Mouse (Mus musculus) left cerebral cortex, adult 2 months (tissue): ENCODE measurements around the gene Tifab. TPM values are rescaled to one million over a fixed set of nuclear protein-coding genes. Genes with fewer than 3 reads are reported as not detected.

Experiments used
- DNase-seq, 2 experiments: peaks; one replicate each; pipeline ENCODE4 v3.0.0; 2021 to 2022; ENCODE audit warnings: low spot score in 2 of 2, mixed read lengths in 1 of 2; ENCODE audit errors: extremely low spot score in 1 of 2
- H3K27ac ChIP-seq: fragments of 200-600 bp; 2 replicates; pipeline ENCODE4 v1.8.1; 2022
- H3K4me3 ChIP-seq: fragments of 200-600 bp; 2 replicates; pipeline ENCODE4 v1.8.1; 2022
- CTCF ChIP-seq: fragments of 200-600 bp; IDR thresholded peaks from 2 replicates; pipeline ENCODE4 v1.8.1; 2022; ENCODE audit warnings: antibody characterized with exemption, mild to moderate bottlenecking, moderate library complexity
- intact Hi-C: fragments of 180-260 bp; cut with DNase I; formaldehyde crosslinking; loops from one replicate; pipeline ENCODE4 v1.15.1; 2025
- total RNA-seq, 2 experiments: library from RNA; stranded (reverse); gene quantifications; 2 replicates each; pipeline ENCODE4 v1.2.3; 2021

Gene Tifab
- total RNA-seq, 2 experiments from 2014 or later: 1.7 to 2.0 TPM

DNA sequence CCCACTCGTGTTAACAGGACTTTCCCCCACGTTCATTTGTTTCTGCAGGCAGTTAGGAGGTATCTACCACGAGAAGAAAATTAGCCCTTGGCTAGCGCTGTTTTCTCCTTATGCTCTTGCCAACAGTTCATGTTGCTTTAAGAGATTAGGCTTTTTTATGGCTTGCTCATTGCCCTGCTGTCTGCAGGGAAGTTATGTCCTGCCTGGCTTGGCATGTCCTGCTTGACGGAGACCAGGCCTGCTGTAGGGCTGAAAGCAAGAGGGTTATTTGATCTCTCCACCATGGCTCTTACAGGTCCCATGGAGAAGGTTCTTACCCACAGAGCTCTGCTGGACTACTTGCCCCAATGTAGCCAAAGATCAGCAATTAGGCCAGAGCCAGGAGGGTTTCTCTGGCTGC is 23.6 kb downstream of the Tifab start:
- TF ChIP-seq CTCF: no peak
- DNase-seq: no peak
- Histone ChIP-seq H3K4me3 (no peak overlapping the region), H3K27ac (no peak overlapping the region)
- intact Hi-C loops: no loop called here

- no peak for DNase-seq
- intact Hi-C loops: no loop called here
- TF ChIP-seq CTCF: no peak
- Histone ChIP-seq H3K4me3 (no peak overlapping the region), H3K27ac (no peak overlapping the region)
These were observed 25.8 kb downstream of the Tifab start for GRCm38 (mm10) chr13:56152773-56153460.

DNA sequence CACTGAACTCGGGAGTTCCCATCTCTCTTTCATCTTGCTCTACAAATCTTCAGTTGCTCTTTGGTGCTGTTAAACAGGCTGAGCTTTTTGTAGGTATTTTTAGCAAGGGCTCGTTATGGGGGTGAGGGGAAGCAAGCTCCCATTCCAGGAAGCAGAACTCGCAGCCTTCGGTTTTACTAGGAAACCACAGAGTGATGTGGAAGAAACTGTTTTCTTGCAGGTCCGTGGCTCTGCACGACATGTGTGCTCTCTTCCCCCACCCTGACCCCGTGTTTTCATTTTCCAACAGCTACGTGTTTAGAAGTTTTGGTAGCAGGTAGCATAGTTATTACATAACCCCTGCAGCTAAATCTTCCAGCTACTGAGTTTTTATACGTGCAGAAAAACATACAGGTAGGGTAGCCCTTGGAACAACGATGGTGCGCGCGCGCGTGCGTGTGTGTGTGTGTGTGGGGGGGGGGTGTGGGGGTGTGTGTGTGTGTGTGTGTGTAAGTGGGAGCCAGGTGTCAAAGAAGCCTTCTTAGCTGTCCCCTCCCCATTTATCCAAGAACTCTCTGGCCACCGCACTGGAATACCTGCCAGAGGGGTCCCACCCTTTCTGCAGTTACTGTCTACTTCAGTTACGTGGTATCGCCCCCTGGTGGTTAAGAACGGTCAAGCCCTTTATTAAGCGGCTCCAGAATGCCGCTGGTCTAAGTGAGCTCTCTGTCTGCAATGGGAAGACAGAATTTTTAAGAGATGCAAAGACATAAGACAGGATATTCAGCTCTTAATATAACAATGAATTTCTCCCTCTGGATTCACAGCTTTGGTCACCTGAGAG is 27.1 kb downstream of the Tifab start:
- intact Hi-C loops: no loop called here
- Histone ChIP-seq H3K4me3 (peak overlapping the region; percentile 30), H3K27ac (no peak overlapping the region)
- DNase-seq: peak; percentile 40 to 52
- peak; percentile 79 for TF ChIP-seq CTCF

GRCm38 (mm10) chr13:56145523-56145922 is 33.2 kb downstream of the Tifab start:
- Histone ChIP-seq H3K4me3 (no peak overlapping the region), H3K27ac (no peak overlapping the region)
- intact Hi-C loops: loop anchor here (5.0 kb wide), 1 partner anchor 47 kb away; no protein-coding TSS in a partner anchor
- TF ChIP-seq CTCF: peak; percentile 52
- DNase-seq: peak in 1 of 2 experiments; percentile 27

DNA sequence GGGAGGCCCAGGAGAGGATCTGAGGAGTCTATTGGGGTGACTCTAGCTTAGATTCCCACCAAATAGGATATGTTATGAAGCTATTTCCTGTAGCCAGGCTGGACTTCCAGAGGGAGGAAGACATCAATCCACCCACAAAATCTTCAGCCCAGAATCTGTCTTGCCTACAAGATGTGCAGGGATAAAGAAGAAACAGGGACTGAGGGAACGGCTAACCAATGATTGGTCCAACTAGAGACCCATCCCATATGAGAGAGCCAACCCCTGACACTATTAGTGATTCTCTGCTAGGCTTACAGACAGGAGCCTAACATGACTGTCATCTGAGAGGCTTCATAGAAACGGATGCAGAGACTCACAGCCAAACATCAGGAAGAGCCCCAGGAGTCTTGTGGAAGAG is 34.7 kb downstream of the Tifab start:
- intact Hi-C loops: no loop called here
- no peak overlapping the region for H3K4me3 ChIP-seq
- TF ChIP-seq CTCF: no peak
- H3K27ac ChIP-seq: no peak overlapping the region
- no peak for DNase-seq

DNA sequence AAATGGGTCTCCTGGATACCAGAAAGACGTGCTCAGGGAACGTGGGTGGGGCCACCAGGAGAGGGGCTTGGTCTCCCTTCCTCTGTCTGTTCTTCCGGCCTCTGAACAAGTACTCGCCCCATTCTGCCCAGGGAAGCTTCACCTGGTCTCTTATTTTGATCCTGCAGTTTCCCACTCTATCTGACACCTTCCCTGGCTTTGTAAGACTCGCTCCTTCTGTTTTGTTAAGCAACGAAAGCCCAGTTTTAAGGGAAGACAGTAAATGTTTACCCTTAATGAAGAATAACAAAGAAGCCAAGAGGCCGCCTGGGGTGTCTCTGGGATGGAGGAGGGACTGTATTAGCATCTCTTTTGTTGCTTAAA is 35.6 kb downstream of the Tifab start:
- intact Hi-C loops: no loop called here
- no peak for TF ChIP-seq CTCF
- DNase-seq: no peak
- Histone ChIP-seq H3K4me3 (no peak overlapping the region), H3K27ac (no peak overlapping the region)

DNA sequence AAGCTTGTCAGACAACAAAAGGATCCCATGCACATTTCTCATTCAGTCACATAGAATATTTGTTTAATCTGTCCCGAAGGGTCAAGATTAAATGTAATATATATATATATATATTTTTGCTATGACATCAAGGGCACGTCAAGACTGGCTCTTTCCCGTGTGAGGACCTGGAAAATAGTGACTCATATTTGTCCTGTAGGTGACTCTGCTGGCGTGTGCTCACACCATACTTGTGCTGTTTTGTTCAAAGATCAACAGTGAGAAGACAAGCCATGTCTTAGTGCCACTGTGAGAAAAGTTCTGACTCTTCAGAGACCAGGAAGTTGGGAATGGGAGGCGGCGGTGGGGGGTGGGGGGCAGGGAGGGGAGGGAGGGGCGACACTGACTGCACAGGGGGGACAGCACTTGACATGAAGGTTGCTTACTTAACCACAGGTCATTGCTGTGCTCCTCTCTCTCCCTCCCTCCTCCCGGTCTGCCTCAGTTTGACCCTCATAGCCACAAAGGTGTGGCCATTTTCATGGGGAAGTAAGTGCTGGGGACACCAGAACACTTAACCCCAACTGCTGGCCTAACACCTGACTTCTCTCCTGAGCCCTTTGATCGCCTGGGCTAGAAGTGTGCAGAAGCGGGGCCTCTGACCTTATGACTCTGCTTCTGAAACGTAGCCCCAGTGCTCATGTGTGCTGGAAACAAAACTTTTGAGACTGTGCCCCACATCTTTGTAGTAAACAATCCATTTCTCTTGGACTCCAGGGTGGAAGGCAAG is 36.1 kb downstream of the Tifab start:
- intact Hi-C loops: no loop called here
- DNase-seq: no peak
- Histone ChIP-seq H3K27ac (no peak overlapping the region), H3K4me3 (no peak overlapping the region)
- TF ChIP-seq CTCF: no peak

DNA sequence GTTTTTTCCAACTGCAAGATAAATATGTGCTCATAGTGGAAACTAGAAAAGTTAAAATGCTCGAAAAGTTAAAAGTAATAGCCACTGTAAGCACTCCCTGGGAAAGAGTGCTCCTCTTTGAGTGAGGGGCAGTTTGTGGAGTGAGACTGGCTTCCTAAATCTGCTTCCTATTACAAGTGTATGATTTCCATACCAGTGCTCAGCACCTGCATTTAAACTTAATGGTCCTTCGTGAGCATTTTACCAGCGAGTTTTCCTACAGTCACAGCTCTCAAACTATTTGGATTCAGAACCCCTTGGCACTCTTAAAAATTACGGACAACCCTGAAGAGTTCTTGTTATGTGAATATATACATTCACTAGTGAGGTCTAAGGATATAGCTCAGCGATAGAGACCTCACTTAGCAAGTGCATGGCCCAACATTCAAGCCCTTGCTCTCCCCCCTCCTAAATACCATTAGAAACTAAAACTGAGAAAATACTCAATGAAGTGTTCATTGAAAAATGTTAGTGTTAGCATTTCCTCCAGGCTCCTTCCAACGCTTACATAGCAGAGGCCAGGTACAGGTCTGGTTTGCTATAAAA is 39.4 kb downstream of the Tifab start:
- intact Hi-C loops: no loop called here
- no peak for DNase-seq
- TF ChIP-seq CTCF: no peak
- no peak overlapping the region for H3K27ac ChIP-seq
- H3K4me3 ChIP-seq: no peak overlapping the region

GRCm38 (mm10) chr13:56136200-56136599 is 42.5 kb downstream of the Tifab start, which contains the start of gene H2afy:
Gene H2afy, minus strand, starts transcription at chr13:56136361.
- no peak for DNase-seq
- Histone ChIP-seq H3K4me3 (peak within 1 kb of the TSS; percentile 91), H3K27ac (peak within 1 kb of the TSS; percentile 93)
- intact Hi-C loops: no loop called here
- no peak for TF ChIP-seq CTCF

DNA sequence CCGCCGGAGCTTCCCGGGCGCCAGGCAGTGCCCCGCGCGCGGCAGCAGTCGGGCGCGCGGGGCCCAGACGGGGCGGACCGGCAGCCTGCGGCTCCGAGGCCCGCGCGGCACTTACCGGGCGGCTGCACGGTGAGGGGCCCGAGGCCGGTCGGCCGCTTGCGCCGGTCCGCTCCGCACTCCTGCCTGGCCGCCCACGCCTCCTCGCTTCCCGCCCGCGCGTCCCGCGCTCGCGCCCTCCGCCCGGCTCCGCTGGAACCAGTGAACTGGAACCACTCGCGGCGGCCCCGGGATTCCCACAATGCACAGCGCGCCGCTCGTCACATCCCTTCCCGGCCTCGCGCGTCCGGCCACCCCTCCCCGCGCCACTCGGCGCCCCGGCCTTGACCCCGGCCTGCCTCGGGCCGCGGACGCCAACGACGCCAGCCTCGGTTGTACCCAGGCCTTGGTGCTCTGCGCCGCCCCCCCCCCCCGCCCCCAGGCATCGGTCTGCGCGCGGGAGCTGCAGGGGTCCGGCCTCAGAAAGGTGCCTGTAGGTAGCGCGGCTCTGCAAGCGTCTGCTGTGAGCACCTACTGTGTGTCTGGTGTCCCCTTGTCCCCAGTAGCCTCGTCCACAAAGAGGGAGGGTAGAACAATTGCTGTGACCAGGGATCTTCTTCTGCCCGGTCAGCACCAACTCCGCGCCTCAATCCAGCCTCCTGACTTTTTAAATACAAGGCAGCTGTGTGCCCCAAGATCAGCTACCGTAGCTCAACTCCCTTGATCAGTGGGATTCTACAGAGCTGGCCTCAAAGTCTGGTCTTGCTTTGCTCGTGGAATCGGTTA is 43.2 kb downstream of the Tifab start:
- intact Hi-C loops: no loop called here
- DNase-seq: peak; percentile 87 to 92

More for the DNA sequence above, 43.2 kb downstream of the Tifab start:
- Histone ChIP-seq H3K27ac (peak overlapping the region; percentile 93), H3K4me3 (peak overlapping the region; percentile 91)
- TF ChIP-seq CTCF: no peak
